In genomic region chr16:43463684-43464475, GRCm38 (mm10) we compare ENCODE assay signal across 8 mouse cellular contexts.
A peak's percentile ranks its signal among the peaks of the same experiment; 100 is the strongest.
DNase-seq lines count a peak whose midpoint lies in the region; ATAC-seq lines count a peak whose summit lies in the region.

No protein-coding gene starts in this region.

- no peak overlapping the region for H3K9ac ChIP-seq in forebrain, embryonic 11.5 days (ENCODE audit: low read length)
- H3K9ac ChIP-seq in midbrain, embryonic 14.5 days (replicated peaks; ENCODE audit: low read length) = no peak overlapping the region

- H3K4me2 ChIP-seq in forebrain, embryonic 11.5 days (ENCODE audit: low read depth, low read length, severe bottlenecking) = no peak overlapping the region
- H3K4me2 ChIP-seq in midbrain, embryonic 14.5 days (ENCODE audit: low read length) = no peak overlapping the region

- H3K9me3 ChIP-seq in forebrain, embryonic 11.5 days (ENCODE audit: control insufficient read depth, low read length) = no peaks in the 10 kb centered on the region
- H3K9me3 ChIP-seq in midbrain, embryonic 14.5 days (ENCODE audit: control insufficient read depth, low read length) = no peaks in the 10 kb centered on the region

- no peak overlapping the region for H3K27ac ChIP-seq in forebrain, embryonic 11.5 days (ENCODE audit: low read depth, low read length)
- H3K27ac ChIP-seq in midbrain, embryonic 14.5 days (replicated peaks; ENCODE audit: low read depth, low read length) = no peak overlapping the region

- ATAC-seq in forebrain, embryonic 11.5 days (replicated peaks; ENCODE audit: low FRiP score) = 0 out of 2 replicates have a peak, but pooled peaks have one; percentile 65
- no peak; the same call in 1 of the 2 replicates for ATAC-seq in midbrain, embryonic 14.5 days (ENCODE audit: low FRiP score, low TSS enrichment)

- no peaks in the 10 kb centered on the region for H3K36me3 ChIP-seq in forebrain, embryonic 11.5 days (ENCODE audit: control insufficient read depth, insufficient read depth, low read length)
- no peaks in the 10 kb centered on the region for H3K36me3 ChIP-seq in midbrain, embryonic 14.5 days (ENCODE audit: control insufficient read depth, insufficient read depth, low read length)

- H3K27me3 ChIP-seq in forebrain, embryonic 11.5 days (ENCODE audit: control insufficient read depth, insufficient read depth, low read length) = no peaks in the 10 kb centered on the region
- no peaks in the 10 kb centered on the region for H3K27me3 ChIP-seq in midbrain, embryonic 14.5 days (ENCODE audit: control insufficient read depth, insufficient read depth, low read length)

- no peak overlapping the region for H3K4me3 ChIP-seq in forebrain, embryonic 11.5 days (ENCODE audit: low read depth, low read length)
- no peak overlapping the region for H3K4me3 ChIP-seq in midbrain, embryonic 14.5 days (replicated peaks; ENCODE audit: low read depth, low read length)

- peak; percentile 42 for DNase-seq in layer of hippocampus, adult 9-10 months (ENCODE audit: low spot score)
- DNase-seq in layer of hippocampus, postnatal 25 days (ENCODE audit: extremely low spot score in 1 of 2, low spot score in 1 of 2) = no peak
- DNase-seq in adrenal gland, postnatal 36 days = peak; percentile 37 to 68
- DNase-seq in forebrain, embryonic 11.5 days (ENCODE audit: low spot score) = no peak
- DNase-seq in midbrain, embryonic 14.5 days = peak; percentile 58
- DNase-seq in spleen, adult 18-20 months = no peak
- DNase-seq in lung, adult 18-20 months = no peak
- no peak for DNase-seq in urinary bladder, postnatal 4 days (ENCODE audit: low spot score in 2 of 2)

- H3K4me1 ChIP-seq in forebrain, embryonic 11.5 days (replicated peaks; ENCODE audit: control insufficient read depth, insufficient read depth, low read length) = peaks cover 11% of the 10 kb centered on the region; the same call in 1 of the 2 replicates
- peaks cover 14% of the 10 kb centered on the region; the same call in 1 of the 2 replicates for H3K4me1 ChIP-seq in midbrain, embryonic 14.5 days (ENCODE audit: control insufficient read depth, insufficient read depth, low read length)

- 56% methylated on average over 13 of the region's 13 CpGs for WGBS in forebrain, embryonic 11.5 days
- 20% methylated on average over 13 of the region's 13 CpGs for WGBS in midbrain, embryonic 14.5 days

Comparison
In these comparisons a context has a peak if more than half of its experiments do, and no peak if none do; other contexts are left out.
1. DNase-seq: peak in layer of hippocampus, adult 9-10 months (single experiment), adrenal gland, postnatal 36 days (2 of 2) and midbrain, embryonic 14.5 days (single experiment); none in layer of hippocampus, postnatal 25 days (0 of 2), forebrain, embryonic 11.5 days (single experiment), spleen, adult 18-20 months (0 of 2), lung, adult 18-20 months (0 of 2) and urinary bladder, postnatal 4 days (0 of 2).